Mouse (Mus musculus) erythroblast, embryonic 14.5 days (primary cell): Measurements from ENCODE around the gene Dnah3. TPM values are rescaled to one million over a fixed set of nuclear protein-coding genes. Genes with fewer than 3 reads are reported as not detected.

ENCODE experiments used
- H3K27me3 ChIP-seq: 2 replicates; pipeline ENCODE4 v1.6.1; 2012; ENCODE audit warnings: inconsistent platforms; ENCODE audit not compliant: control insufficient read depth
- H3K36me3 ChIP-seq: 2 replicates; pipeline ENCODE4 v1.6.1; 2012; ENCODE audit warnings: mild to moderate bottlenecking, inconsistent platforms; ENCODE audit not compliant: control insufficient read depth
- H3K4me1 ChIP-seq: 2 replicates; pipeline ENCODE4 v1.6.1; 2012; ENCODE audit warnings: inconsistent platforms; ENCODE audit not compliant: control insufficient read depth
- H3K4me3 ChIP-seq: replicated peaks from 2 replicates; pipeline ENCODE3; 2012; ENCODE audit warnings: moderate library complexity, mild to moderate bottlenecking, inconsistent platforms
- H3K9me3 ChIP-seq: 2 replicates; pipeline ENCODE4 v1.6.1; 2012; ENCODE audit warnings: low read length, inconsistent platforms, mixed read lengths; ENCODE audit not compliant: control insufficient read depth
- GATA1 ChIP-seq: IDR thresholded peaks from 2 replicates; pipeline ENCODE4 v1.6.1; 2012; ENCODE audit warnings: low read length, inconsistent platforms, mixed read lengths
- TAL1 ChIP-seq: IDR thresholded peaks from 3 replicates; pipeline ENCODE4 v1.6.1; 2012; ENCODE audit warnings: low read length, inconsistent platforms, mixed read lengths
- polyA plus RNA-seq: library from polyadenylated mRNA; stranded (reverse); fragments of >175 nt; gene quantifications from 2 replicates; pipeline ENCODE4 v1.2.3, GENCODE M21; 2012

Dnah3 gene
- polyA plus RNA-seq, 1 experiment, result 0.02 TPM

DNA sequence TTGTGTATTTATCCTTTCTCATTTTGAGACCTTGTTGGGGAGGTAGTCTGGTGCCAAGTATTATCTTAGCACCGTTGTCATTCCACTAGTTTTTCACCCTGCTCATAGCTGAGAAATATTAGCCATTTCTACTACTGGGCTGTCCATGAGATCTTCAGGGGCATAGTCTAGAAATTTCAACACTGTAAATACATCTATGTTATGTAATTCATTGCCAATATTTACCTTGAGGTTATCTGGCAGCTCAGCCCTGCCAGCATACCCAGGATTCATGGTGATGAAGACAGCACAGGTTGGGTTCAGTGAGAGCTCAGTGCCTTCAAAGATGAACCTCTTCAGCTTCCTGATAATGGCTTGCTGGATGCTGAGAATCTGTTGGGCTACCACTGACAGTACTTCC lies 66.4 kb downstream of the Dnah3 start:
- Histone ChIP-seq H3K36me3 (no peaks in the 10 kb centered on the region), H3K27me3 (no peaks in the 10 kb centered on the region), H3K4me1 (no peaks in the 10 kb centered on the region), H3K4me3 (no peak overlapping the region), H3K9me3 (peaks cover 2% of the 10 kb centered on the region; the same call in 1 of the 2 replicates)
- TF ChIP-seq TAL1 (no peak), GATA1 (no peak)

DNA sequence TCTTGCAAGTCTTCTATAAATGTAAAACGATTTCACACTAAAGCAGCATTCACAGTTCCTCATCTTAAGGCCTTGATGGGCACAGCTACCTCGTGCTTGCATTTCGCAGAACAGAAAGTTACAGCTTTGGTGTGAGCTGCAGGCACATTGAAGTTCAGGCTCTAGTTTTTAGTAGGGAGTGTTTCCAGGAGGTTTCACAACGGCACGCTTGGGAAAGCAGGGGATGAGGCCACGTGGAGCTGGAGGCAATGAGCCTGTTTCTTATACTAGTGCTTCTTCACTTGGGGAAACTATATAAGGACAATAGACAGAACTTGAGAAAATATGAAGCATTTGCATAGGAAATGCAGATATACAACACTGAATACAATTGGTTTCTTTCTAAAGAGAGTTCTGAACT lies 98.0 kb downstream of the Dnah3 start:
- no peaks in the 10 kb centered on the region for H3K36me3 ChIP-seq
- H3K4me3 ChIP-seq, result no peak overlapping the region
- H3K27me3 ChIP-seq, result no peaks in the 10 kb centered on the region
- H3K9me3 ChIP-seq, result no peaks in the 10 kb centered on the region
- H3K4me1 ChIP-seq, result no peaks in the 10 kb centered on the region
- TF ChIP-seq TAL1, result no peak
- TF ChIP-seq GATA1, result no peak

DNA sequence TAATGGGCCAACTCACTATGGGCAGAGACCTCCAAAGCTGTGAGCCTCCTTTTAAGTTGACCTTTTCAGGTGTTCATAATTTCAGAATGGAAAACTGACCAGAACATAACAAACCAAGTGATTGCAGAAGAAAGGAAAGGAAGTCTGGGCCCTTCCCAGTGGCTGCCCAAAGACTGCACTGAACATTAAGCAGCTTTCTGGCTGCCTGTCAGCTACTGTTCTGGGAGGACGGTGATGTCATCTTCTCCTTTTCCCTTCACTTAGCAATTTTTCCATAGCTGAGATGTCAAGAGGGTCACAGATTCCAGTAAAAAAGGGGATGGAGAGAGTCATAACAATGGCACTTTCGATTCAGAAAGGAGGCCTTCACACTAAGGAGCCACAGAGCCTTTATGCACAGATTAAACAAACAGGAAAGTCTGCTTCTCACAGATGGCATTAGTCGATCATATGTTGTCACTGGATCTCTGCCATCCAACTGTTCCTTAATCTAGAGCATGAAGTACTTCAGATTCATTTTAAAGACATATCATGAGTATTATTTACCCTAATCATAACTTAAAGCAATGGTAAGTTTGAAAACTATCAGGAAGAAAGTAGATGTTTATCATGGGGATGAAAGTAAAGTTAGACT lies 109.7 kb downstream of the Dnah3 start:
- Histone ChIP-seq H3K9me3 (no peaks in the 10 kb centered on the region), H3K27me3 (no peaks in the 10 kb centered on the region), H3K4me3 (no peak overlapping the region), H3K36me3 (no peaks in the 10 kb centered on the region), H3K4me1 (no peaks in the 10 kb centered on the region)
- TF ChIP-seq GATA1 (no peak), TAL1 (no peak)

DNA sequence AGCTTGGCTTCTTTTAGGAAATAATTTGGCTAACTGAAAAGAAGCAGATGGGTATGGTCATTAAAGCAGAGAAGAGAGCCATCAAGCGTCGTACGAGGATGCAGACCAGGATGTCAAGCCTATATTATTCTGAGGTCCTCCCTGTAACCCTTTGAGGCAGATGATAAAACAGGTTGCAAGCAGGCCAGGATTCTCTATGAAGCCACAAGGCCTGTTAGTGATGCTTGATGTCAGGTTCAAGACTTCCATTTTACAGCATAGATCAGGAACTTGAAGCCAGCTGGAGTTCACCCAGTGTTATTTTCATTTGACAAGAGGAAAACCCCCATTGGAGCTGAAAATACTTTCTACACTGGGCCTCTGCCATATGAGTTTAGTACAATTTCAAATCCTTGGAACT lies 114.9 kb downstream of the Dnah3 start:
- H3K4me1 ChIP-seq, result no peaks in the 10 kb centered on the region
- no peak for TF ChIP-seq TAL1
- no peaks in the 10 kb centered on the region for H3K27me3 ChIP-seq
- no peak overlapping the region for H3K4me3 ChIP-seq
- no peaks in the 10 kb centered on the region for H3K36me3 ChIP-seq
- no peaks in the 10 kb centered on the region for H3K9me3 ChIP-seq

DNA sequence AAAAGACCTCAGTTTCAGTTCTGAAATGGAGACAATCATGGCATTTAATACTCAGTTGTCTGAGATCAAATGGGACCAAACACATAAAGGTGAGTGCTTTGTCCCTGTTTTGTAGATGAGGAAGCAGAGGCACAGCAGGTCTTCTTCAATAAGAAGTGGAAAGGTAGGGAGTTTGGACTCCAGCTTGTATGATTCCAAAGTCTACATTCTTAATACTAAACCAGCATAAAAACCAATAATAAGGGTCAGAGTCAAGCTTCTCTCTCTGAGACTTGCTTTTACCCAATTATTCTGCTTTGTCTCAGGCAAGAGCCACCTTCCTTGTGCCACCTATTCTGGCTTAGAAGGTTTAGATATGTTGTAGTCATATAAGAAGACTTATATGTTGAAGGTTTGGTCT lies 116.5 kb downstream of the Dnah3 start:
- Histone ChIP-seq H3K36me3 (no peaks in the 10 kb centered on the region), H3K4me1 (no peaks in the 10 kb centered on the region), H3K27me3 (no peaks in the 10 kb centered on the region), H3K9me3 (no peaks in the 10 kb centered on the region), H3K4me3 (no peak overlapping the region)
- TF ChIP-seq GATA1 (no peak), TAL1 (no peak)

DNA sequence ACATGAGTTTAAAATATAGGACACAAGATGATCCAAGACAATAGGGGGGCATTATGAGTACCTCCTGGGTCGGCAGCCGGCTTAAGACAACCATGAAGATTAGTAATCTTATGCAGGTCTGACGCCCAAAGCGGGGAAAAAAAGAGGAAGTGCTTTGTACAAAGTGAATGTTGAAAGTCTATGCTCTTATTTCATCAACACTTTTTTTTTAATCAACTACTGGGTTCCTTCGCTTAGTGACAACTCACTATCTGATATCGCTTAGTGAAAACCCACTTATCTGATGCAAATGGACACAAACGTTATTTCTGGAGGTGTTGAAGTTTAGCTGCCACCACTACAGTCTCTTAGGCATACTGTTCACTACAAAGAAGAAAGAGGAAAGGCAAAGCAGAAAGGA lies 117.5 kb downstream of the Dnah3 start:
- Histone ChIP-seq H3K9me3 (no peaks in the 10 kb centered on the region), H3K36me3 (no peaks in the 10 kb centered on the region), H3K4me1 (no peaks in the 10 kb centered on the region), H3K4me3 (no peak overlapping the region), H3K27me3 (no peaks in the 10 kb centered on the region)
- TF ChIP-seq TAL1 (no peak), GATA1 (no peak)

DNA sequence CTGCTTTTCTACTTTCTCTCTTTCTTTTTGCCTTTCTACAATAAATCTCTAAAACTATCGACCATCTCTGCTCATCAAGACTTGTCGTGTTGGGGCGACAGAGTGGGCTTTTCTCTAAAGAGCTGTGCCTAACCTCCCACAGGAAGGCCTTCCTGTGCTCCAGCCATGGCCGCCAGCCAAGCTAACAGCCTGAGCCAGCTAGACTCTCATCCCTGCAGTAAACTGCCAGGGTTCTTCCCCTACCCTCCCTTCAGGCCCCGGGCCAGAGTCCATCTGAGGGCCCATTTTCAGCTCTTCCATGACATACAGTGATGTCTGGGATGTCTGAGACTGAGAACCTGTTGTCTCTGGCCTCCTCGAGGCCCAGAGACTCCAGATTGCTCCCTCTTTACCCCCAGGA lies 118.8 kb downstream of the Dnah3 start:
- Histone ChIP-seq H3K4me3 (no peak overlapping the region), H3K27me3 (no peaks in the 10 kb centered on the region), H3K4me1 (no peaks in the 10 kb centered on the region), H3K36me3 (no peaks in the 10 kb centered on the region), H3K9me3 (no peaks in the 10 kb centered on the region)
- TF ChIP-seq GATA1, result no peak
- no peak for TF ChIP-seq TAL1

DNA sequence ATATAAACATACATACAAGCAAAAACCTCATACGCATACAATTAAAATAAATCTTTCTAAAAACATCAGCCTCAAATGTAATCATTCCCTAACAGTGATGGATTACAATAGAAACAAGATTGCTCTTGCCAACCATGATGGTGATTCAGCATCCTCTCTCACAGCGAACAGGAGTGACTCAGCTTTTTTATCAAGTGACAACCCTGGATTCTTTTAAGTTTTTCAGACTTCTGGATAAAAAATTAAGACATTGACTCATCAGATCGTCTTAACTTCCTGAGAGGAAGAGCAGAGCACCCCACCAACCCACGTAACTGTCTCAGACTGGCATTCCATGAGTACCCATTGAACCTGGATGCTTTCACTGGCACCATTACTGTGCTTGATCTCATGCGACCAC lies 120.9 kb downstream of the Dnah3 start:
- Histone ChIP-seq H3K9me3 (no peaks in the 10 kb centered on the region), H3K27me3 (no peaks in the 10 kb centered on the region), H3K4me3 (no peak overlapping the region), H3K4me1 (no peaks in the 10 kb centered on the region), H3K36me3 (no peaks in the 10 kb centered on the region)
- no peak for TF ChIP-seq TAL1
- no peak for TF ChIP-seq GATA1

DNA sequence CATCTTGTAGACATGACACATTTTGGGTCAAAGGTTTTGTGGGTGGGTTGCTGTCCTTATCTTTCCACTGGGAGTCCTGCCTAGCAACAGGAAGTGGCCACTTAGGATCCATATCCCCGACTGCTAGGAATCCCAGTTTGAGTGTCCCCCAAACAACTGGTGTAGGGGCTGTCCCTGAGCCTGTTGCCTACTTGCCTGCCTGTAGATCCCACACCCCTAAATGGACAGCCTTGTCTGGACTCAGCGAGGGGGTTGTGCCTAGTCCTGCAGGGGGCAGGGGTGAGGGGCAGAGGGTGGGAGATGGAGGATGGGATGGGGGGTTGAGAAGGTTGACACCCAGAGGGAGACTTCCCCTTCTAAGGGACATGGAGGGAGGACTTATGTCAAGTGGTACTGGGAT lies 125.8 kb downstream of the Dnah3 start:
- Histone ChIP-seq H3K36me3 (no peaks in the 10 kb centered on the region), H3K27me3 (no peaks in the 10 kb centered on the region), H3K4me1 (no peaks in the 10 kb centered on the region), H3K9me3 (no peaks in the 10 kb centered on the region), H3K4me3 (no peak overlapping the region)
- TF ChIP-seq TAL1, result no peak
- TF ChIP-seq GATA1, result no peak
